Mouse (Mus musculus): ENCODE measurements around the gene Spz1. TPM values are rescaled to one million over a fixed set of nuclear protein-coding genes. Genes with fewer than 3 reads are reported as not detected.

Gene Spz1
- not detected in 2 replicates for polyA plus RNA-seq (2014; fragmentation: Nextera tagmentation; extraction: Ambion mirVana)

- H3K4me3 ChIP-seq (ENCODE audit: low read depth, low read length), result no peak within 1 kb of the TSS
- ATAC-seq (replicated peaks; ENCODE audit: insufficient number of reproducible peaks, low FRiP score, low TSS enrichment), result no peak
- H3K27ac ChIP-seq (ENCODE audit: low read depth, low read length), result no peak within 1 kb of the TSS
- H3K9me3 ChIP-seq (replicated peaks; ENCODE audit: control insufficient read depth, low read length), result no peaks in the 10 kb centered on the region
- no peaks in the 10 kb centered on the region for H3K27me3 ChIP-seq (ENCODE audit: control insufficient read depth, insufficient read depth, low read length)
- H3K4me2 ChIP-seq, result no peak within 1 kb of the TSS
- no peak within 1 kb of the TSS for H3K9ac ChIP-seq (ENCODE audit: low read depth, low read length)
- no peaks in the 10 kb centered on the region for H3K36me3 ChIP-seq (ENCODE audit: control insufficient read depth, insufficient read depth, low read length)
- H3K4me1 ChIP-seq (ENCODE audit: control insufficient read depth, insufficient read depth, low read length), result peaks cover 4% of the 10 kb centered on the region; the same call in 1 of the 2 replicates
These were observed at the start of gene Spz1 for GRCm38 (mm10) chr13:92576072-92576471. Spz1 (minus strand) TSS chr13:92576172.

- no peaks in the 10 kb centered on the region for H3K36me3 ChIP-seq (ENCODE audit: control insufficient read depth, insufficient read depth, low read length)
- WGBS (ENCODE audit: insufficient replicate concordance), result 90% methylated on average over 8 of the region's 8 CpGs
- no peak overlapping the region for H3K4me2 ChIP-seq
- H3K27me3 ChIP-seq (ENCODE audit: control insufficient read depth, insufficient read depth, low read length), result no peaks in the 10 kb centered on the region
- H3K9ac ChIP-seq (ENCODE audit: low read depth, low read length), result no peak overlapping the region
- no peak overlapping the region for H3K4me3 ChIP-seq (ENCODE audit: low read depth, low read length)
- H3K9me3 ChIP-seq (replicated peaks; ENCODE audit: control insufficient read depth, low read length), result no peaks in the 10 kb centered on the region
- H3K27ac ChIP-seq (ENCODE audit: low read depth, low read length), result no peak overlapping the region
- peaks cover 10% of the 10 kb centered on the region for H3K4me1 ChIP-seq (ENCODE audit: control insufficient read depth, insufficient read depth, low read length)
- ATAC-seq (replicated peaks; ENCODE audit: insufficient number of reproducible peaks, low FRiP score, low TSS enrichment), result no peak
These were observed 40.5 kb upstream of the Spz1 start for GRCm38 (mm10) chr13:92616459-92616858.

GRCm38 (mm10) chr13:92615201-92615600 is 39.2 kb upstream of the Spz1 start:
- H3K27ac ChIP-seq (ENCODE audit: low read depth, low read length), result no peak overlapping the region
- H3K9me3 ChIP-seq (replicated peaks; ENCODE audit: control insufficient read depth, low read length), result no peaks in the 10 kb centered on the region
- no peak overlapping the region for H3K4me2 ChIP-seq
- H3K27me3 ChIP-seq (ENCODE audit: control insufficient read depth, insufficient read depth, low read length), result no peaks in the 10 kb centered on the region
- H3K9ac ChIP-seq (ENCODE audit: low read depth, low read length), result no peak overlapping the region
- H3K36me3 ChIP-seq (ENCODE audit: control insufficient read depth, insufficient read depth, low read length), result no peaks in the 10 kb centered on the region
- H3K4me1 ChIP-seq (ENCODE audit: control insufficient read depth, insufficient read depth, low read length), result peaks cover 10% of the 10 kb centered on the region
- no peak for ATAC-seq (replicated peaks; ENCODE audit: insufficient number of reproducible peaks, low FRiP score, low TSS enrichment)
- no peak overlapping the region for H3K4me3 ChIP-seq (ENCODE audit: low read depth, low read length)
- 82% methylated on average over 5 of the region's 5 CpGs for WGBS (ENCODE audit: insufficient replicate concordance)

GRCm38 (mm10) chr13:92613094-92613493 is 37.1 kb upstream of the Spz1 start:
- peak overlapping the region; percentile 88 for H3K4me2 ChIP-seq
- WGBS (ENCODE audit: insufficient replicate concordance), result 72% methylated on average over 5 of the region's 5 CpGs
- no peak for ATAC-seq (replicated peaks; ENCODE audit: insufficient number of reproducible peaks, low FRiP score, low TSS enrichment)

GRCm38 (mm10) chr13:92611917-92612316 is 35.9 kb upstream of the Spz1 start:
- Histone ChIP-seq H3K4me2 (peak overlapping the region; percentile 88), H3K9ac (ENCODE audit: low read depth, low read length) (peak overlapping the region; percentile 85), H3K9me3 (replicated peaks; ENCODE audit: control insufficient read depth, low read length) (no peaks in the 10 kb centered on the region), H3K4me1 (ENCODE audit: control insufficient read depth, insufficient read depth, low read length) (peaks cover 15% of the 10 kb centered on the region), H3K27me3 (ENCODE audit: control insufficient read depth, insufficient read depth, low read length) (no peaks in the 10 kb centered on the region), H3K27ac (ENCODE audit: low read depth, low read length) (no peak overlapping the region), H3K4me3 (ENCODE audit: low read depth, low read length) (peak overlapping the region; percentile 83), H3K36me3 (ENCODE audit: control insufficient read depth, insufficient read depth, low read length) (no peaks in the 10 kb centered on the region)
- ATAC-seq (replicated peaks; ENCODE audit: insufficient number of reproducible peaks, low FRiP score, low TSS enrichment), result no peak
- WGBS (ENCODE audit: insufficient replicate concordance), result 11% methylated on average over 7 of the region's 7 CpGs

More at GRCm38 (mm10) chr13:92613094-92613493, 37.1 kb upstream of the Spz1 start:
- H3K9ac ChIP-seq (ENCODE audit: low read depth, low read length), result no peak overlapping the region
- H3K9me3 ChIP-seq (replicated peaks; ENCODE audit: control insufficient read depth, low read length), result no peaks in the 10 kb centered on the region
- no peaks in the 10 kb centered on the region for H3K36me3 ChIP-seq (ENCODE audit: control insufficient read depth, insufficient read depth, low read length)
- H3K27ac ChIP-seq (ENCODE audit: low read depth, low read length), result no peak overlapping the region
- peaks cover 15% of the 10 kb centered on the region for H3K4me1 ChIP-seq (ENCODE audit: control insufficient read depth, insufficient read depth, low read length)
- H3K4me3 ChIP-seq (ENCODE audit: low read depth, low read length), result no peak overlapping the region
- no peaks in the 10 kb centered on the region for H3K27me3 ChIP-seq (ENCODE audit: control insufficient read depth, insufficient read depth, low read length)

- WGBS (ENCODE audit: insufficient replicate concordance), result under 1% methylated on average over 43 of the region's 43 CpGs
- Histone ChIP-seq H3K9me3 (replicated peaks; ENCODE audit: control insufficient read depth, low read length) (no peaks in the 10 kb centered on the region), H3K4me2 (peak overlapping the region; percentile 88), H3K27ac (ENCODE audit: low read depth, low read length) (peak overlapping the region; percentile 78), H3K9ac (ENCODE audit: low read depth, low read length) (peak overlapping the region; percentile 85), H3K36me3 (ENCODE audit: control insufficient read depth, insufficient read depth, low read length) (no peaks in the 10 kb centered on the region), H3K4me1 (ENCODE audit: control insufficient read depth, insufficient read depth, low read length) (peaks cover 15% of the 10 kb centered on the region), H3K4me3 (ENCODE audit: low read depth, low read length) (peak overlapping the region; percentile 83), H3K27me3 (ENCODE audit: control insufficient read depth, insufficient read depth, low read length) (no peaks in the 10 kb centered on the region)
- peak; percentile 64 for ATAC-seq (replicated peaks; ENCODE audit: insufficient number of reproducible peaks, low FRiP score, low TSS enrichment)
These were observed 35.3 kb upstream of the Spz1 start for GRCm38 (mm10) chr13:92611254-92611784.

GRCm38 (mm10) chr13:92610311-92611221 is 34.6 kb upstream of the Spz1 start, which contains the start of gene Serinc5:
Serinc5 (plus strand) TSS chr13:92611091.
- H3K27ac ChIP-seq (ENCODE audit: low read depth, low read length), result peak within 1 kb of the TSS; percentile 98
- H3K9ac ChIP-seq (ENCODE audit: low read depth, low read length), result peak within 1 kb of the TSS; percentile 94
- no peaks in the 10 kb centered on the region for H3K36me3 ChIP-seq (ENCODE audit: control insufficient read depth, insufficient read depth, low read length)
- under 1% methylated on average over 55 of the region's 55 CpGs for WGBS (ENCODE audit: insufficient replicate concordance)
- no peaks in the 10 kb centered on the region for H3K9me3 ChIP-seq (replicated peaks; ENCODE audit: control insufficient read depth, low read length)
- H3K27me3 ChIP-seq (ENCODE audit: control insufficient read depth, insufficient read depth, low read length), result no peaks in the 10 kb centered on the region
- ATAC-seq (replicated peaks; ENCODE audit: insufficient number of reproducible peaks, low FRiP score, low TSS enrichment), result peak; percentile 98
- H3K4me1 ChIP-seq (ENCODE audit: control insufficient read depth, insufficient read depth, low read length), result peaks cover 15% of the 10 kb centered on the region
- peak within 1 kb of the TSS; percentile 88 for H3K4me2 ChIP-seq
- H3K4me3 ChIP-seq (ENCODE audit: low read depth, low read length), result peak within 1 kb of the TSS; percentile 83

GRCm38 (mm10) chr13:92609486-92610310 is 33.7 kb upstream of the Spz1 start:
- ATAC-seq (replicated peaks; ENCODE audit: insufficient number of reproducible peaks, low FRiP score, low TSS enrichment), result no peak
- peak overlapping the region; percentile 94 for H3K9ac ChIP-seq (ENCODE audit: low read depth, low read length)

More at GRCm38 (mm10) chr13:92609486-92610310, 33.7 kb upstream of the Spz1 start:
- Histone ChIP-seq H3K4me3 (ENCODE audit: low read depth, low read length) (peak overlapping the region; percentile 83), H3K27me3 (ENCODE audit: control insufficient read depth, insufficient read depth, low read length) (no peaks in the 10 kb centered on the region), H3K4me2 (peak overlapping the region; percentile 88), H3K9me3 (replicated peaks; ENCODE audit: control insufficient read depth, low read length) (no peaks in the 10 kb centered on the region), H3K4me1 (ENCODE audit: control insufficient read depth, insufficient read depth, low read length) (peaks cover 15% of the 10 kb centered on the region), H3K36me3 (ENCODE audit: control insufficient read depth, insufficient read depth, low read length) (no peaks in the 10 kb centered on the region), H3K27ac (ENCODE audit: low read depth, low read length) (peak overlapping the region; percentile 98)
- WGBS (ENCODE audit: insufficient replicate concordance), result 5% methylated on average over 13 of the region's 13 CpGs

Data from heart, embryonic 11.5 days (tissue).